Mouse (Mus musculus): ENCODE measurements around the gene Klhl5.
A peak's percentile ranks its signal among the peaks of the same experiment; 100 is the strongest.

- TF ChIP-seq CTCF (IDR thresholded peaks at IDR 0.05) (no peak), EP300 (IDR thresholded peaks at IDR 0.05) (peak; percentile 78)
These were observed 69.7 kb downstream of the Klhl5 start for GRCm38 (mm10) chr5:65177026-65177514.
